Mouse (Mus musculus): Measurements from ENCODE around the gene Pcp4l1.
"Not testable (repeated sequence)": the region's sequence is repeated elsewhere in the genome, so short reads cannot be mapped to it uniquely, and the experiment has no call there.

Gene Pcp4l1

GRCm38 (mm10) chr1:171195887-171196397 lies at the start of gene Pcp4l1:
Gene Pcp4l1, minus strand, starts transcription at chr1:171196268.
- peak; percentile 35 to 36 for DNase-seq

GRCm38 (mm10) chr1:171245353-171245752 lies 49.3 kb upstream of the Pcp4l1 start:
- DNase-seq, result no peak

DNA sequence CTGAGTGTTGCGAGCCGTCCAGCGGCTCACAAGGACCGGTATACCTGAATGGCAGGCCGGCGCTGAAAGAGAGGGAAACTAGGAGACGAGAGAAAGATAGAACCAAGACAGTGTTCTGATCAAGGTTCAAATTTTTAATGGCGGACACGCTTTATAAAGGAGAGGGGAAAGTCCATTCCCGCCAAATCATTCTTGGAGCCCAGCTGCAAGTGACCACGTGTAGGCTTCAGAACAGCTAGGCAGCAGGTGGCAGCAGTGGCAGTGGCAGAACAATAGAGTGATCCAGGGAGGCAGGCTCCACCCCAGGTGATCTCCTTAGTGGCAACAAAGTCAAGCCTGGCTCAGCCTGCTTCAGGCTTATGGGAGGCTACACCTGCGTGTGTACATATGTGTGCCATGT lies 45.9 kb upstream of the Pcp4l1 start:
- not testable (repeated sequence) for DNase-seq

GRCm38 (mm10) chr1:171240911-171241310 lies 44.8 kb upstream of the Pcp4l1 start:
- DNase-seq, result no peak

DNA sequence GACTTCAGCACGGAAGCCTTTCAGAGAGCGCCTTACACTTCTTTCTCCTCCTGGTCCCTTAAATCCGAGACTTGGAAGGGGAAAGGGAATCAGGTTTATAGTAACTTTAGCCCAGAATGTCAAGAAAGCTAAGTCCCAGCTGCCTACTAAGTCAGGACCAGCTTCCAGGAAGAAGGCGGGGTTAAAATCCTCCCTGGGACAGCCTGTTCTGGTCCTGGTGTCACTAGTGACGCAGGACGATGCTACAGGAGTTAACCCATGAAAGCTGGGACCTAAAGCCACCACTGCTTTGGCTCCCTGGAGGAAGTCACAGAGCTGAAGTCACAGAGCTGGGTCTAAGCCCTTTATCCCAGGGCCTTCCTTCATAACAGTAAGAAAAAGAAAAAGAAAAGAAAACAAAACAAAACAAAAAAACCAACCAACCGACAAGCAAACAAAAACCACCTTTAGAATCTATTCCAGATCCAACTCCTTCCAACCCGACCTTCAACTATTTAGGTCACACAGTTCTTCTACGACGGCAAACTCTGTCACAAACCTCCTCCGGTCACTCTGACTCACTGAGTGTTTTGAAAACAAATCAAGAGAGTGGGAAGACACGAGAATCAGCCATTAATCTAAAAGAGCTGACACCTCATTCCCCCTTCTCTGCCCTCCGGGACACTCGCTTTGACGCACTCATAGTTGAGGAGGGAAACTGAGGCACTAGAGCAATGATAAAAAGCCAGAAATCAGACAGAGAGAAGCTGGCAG lies 44.1 kb upstream of the Pcp4l1 start:
- no peak for DNase-seq

DNA sequence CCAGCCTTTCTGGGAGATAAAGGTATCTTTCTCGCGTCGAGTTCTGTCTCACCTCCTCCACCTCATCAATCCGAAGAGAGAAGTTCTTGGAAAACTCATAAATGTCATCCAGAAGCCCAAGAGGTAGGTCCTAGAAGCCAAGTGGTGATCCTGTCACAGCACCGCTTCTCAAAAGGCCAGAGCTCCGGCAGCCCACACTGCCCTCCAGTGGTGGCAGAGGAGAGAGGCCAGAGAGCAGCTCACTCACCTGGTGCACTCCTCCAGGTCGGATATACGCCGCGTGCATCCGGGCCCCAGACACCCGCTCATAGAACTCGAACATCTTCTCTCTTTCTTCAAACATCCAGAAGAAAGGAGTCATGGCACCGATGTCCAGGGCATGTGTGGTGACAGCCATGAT lies 42.4 kb upstream of the Pcp4l1 start:
- DNase-seq, result peak in 1 of 2 experiments; percentile 61

DNA sequence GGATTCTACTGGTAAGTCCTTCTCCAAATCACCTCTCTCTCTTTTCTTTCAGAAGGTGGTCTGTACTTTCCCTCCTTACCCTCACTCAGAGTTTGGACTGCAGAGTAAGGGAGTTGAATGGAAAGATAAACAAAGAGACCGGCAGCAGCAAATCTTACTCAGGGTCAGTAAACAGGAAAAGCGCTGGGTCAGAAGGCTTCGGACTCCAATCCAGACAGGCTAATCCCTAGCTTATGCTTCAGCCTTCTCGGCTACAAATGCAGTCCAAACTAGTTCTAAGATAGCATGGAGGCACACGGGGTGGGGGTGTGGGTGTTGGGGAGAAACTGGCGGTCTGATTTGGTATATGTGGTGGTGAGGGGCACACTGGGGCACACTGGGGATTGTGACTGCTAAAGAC lies 41.4 kb upstream of the Pcp4l1 start:
- no peak for DNase-seq

DNA sequence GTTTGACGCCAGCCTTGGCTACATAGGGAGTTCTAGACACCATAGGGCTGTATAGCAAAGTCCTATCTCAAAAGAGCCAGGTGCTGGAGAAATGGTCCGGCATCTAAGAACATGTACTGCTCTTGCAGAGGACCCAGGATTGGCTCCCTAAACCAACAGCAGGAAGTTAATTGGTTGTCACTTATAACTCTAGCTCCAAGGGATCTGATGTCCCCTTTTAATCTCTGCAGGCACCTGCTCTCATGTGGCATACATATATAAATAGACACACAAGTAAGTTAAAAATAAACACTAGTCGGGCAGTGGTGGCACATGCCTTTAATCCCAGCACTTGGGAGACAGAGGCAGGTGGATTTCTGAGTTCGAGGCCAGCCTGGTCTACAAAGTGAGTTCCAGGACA lies 39.7 kb upstream of the Pcp4l1 start:
- no peak for DNase-seq

- DNase-seq, result no peak
These were observed 38.5 kb upstream of the Pcp4l1 start for GRCm38 (mm10) chr1:171234538-171234937.

DNA sequence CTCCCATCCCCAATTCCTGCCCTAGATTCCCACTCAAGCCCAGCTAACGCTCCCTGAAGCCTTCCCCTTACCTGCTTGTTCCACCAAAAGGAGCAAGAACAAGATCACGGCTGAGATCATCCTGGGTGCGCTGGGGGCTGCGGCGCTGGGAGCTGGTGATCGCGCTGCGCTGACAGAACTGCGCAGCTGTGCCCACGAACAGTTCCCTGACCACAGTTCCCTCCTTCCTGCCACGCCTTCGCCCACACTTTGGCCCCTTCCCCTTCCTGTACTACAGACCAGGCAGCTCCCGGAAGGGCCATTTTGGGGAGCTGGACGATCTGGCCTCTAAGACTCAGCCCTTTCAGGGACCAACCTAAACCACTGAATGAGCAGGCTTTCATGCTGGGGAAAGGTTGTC lies 38.1 kb upstream of the Pcp4l1 start, which contains the start of gene Fcer1g:
TSS of gene Fcer1g (minus strand) at position 240 of the 400 bp plus-strand sequence.
- no peak for DNase-seq

DNA sequence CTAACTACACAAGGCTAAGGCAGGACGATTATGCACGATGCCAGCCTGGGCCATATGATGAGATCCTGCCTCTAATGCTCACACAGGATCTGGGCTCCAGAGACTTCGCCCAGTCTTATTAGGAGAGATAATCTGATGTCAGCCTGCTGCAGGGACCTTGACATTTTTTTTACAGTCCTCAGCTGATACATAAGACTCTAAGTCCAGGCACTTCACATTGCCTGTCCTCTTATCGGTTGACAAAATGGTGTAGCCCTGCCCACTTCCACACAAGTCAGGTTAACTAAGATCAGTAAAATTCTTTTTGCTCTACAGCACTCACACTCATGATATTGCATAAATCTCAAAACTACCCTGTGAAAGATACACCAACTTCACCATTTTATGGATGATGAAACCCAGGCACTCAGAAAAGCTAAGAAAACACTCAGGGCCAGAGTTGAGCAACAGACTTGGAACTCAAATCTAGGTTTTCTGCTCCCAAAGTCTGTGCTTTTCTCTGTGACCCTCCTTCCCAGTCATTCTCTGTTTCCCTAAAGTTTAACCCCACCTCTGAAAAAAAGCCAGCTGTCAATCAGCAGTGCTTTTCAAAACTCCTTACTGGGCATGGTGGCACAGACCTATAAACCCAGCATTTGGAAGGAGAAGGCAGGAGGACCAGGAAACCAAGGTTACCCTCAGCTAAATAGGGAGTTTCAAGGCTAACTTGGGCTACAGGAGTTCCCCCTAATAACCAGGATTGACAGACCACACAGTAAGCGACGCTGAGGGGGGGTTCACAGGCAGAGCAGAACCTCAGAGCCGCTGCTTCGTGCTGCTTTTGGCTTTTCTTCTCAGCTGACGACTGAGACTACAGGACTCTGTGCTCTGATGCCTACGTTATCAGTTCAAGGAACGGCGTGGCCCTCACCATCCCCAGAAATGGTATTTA lies 37.0 kb upstream of the Pcp4l1 start:
- DNase-seq, result no peak

DNA sequence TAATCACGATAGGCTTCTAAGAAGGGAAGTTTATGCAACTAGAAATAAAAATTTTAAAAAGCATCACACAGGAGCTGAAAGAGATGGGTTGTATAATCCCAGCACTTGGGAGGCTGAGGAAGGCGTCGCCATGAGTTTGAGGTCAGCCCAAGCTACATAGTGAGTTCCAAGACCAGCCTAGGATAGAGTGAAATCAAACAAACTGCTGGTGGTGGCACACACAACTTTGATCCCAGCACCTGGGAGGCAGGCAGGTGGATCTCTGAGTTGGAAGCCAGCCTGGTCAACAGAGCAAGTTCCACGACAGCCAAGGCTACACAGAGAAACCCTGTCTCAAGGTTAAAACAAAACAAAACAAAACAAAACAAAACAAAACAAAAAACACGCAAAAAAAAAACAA lies 36.3 kb upstream of the Pcp4l1 start:
- DNase-seq, result no peak

DNA sequence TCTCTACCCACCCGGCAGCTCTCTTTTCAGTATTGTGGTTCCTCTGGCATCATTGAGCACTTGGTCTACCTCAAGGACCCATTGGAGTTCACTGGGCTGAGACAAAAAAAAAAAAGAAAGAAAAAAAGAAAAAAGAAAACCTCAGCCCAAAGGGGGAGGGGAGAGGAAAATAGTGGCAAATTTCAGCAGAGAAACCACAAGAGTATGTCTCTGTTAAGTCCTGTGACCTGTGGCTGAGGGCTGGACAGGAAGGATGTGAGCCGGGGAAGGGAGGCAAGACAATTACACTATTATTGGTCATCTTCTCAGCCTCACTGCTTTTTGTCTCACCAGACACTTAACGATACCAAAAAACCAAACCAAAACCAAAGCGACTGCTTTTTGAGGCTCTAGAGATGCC lies 35.8 kb upstream of the Pcp4l1 start:
- no peak for DNase-seq

GRCm38 (mm10) chr1:171230215-171230614 lies 34.1 kb upstream of the Pcp4l1 start:
- DNase-seq, result no peak

DNA sequence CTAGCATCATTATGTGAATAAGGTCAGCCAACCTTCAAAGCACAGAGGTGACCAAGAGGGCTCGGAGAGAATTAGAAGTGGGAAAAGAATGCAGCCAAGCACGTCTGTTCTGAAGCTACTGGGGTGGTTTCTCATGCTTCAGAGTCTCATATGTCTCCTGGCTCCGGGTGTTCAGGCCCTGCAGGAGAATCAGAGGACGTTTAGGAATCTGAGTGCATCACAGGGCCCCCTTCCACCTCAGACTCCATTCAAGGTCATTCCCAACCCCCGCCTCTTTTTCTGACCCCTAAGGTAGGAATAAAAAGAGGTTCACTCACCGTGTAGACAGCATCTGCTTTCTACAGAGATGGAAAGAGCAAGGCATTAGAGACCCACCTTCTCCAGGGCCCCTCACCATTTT lies 33.7 kb upstream of the Pcp4l1 start:
- no peak for DNase-seq

DNA sequence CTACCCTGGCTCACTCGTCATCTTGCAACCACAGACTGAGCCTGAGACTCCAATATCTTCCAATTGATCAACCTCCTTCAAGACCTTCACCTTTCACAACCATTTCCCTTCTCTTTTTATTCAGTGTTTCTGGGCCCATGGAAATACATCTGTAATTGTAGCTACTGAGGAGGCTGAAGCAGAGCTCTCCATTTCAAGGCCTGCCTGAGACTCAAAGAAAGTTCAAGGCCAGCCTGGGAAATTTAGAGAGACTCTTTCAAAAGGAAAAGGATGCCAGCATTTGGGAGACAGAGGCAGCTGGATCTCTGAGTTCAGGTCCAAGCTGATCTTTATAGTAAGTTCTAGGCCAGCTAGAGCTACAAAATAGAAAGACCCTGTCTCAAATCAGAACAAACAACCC lies 31.8 kb upstream of the Pcp4l1 start:
- no peak for DNase-seq

GRCm38 (mm10) chr1:171226780-171227179 lies 30.7 kb upstream of the Pcp4l1 start:
- DNase-seq, result no peak

- no peak for DNase-seq
These were observed 28.8 kb upstream of the Pcp4l1 start, which contains the start of gene Apoa2 for GRCm38 (mm10) chr1:171224857-171225256. Gene Apoa2, plus strand, starts transcription at chr1:171225054.

- DNase-seq, result no peak
These were observed 27.7 kb upstream of the Pcp4l1 start for GRCm38 (mm10) chr1:171223796-171224195.

GRCm38 (mm10) chr1:171223168-171223567 lies 27.1 kb upstream of the Pcp4l1 start:
- DNase-seq, result no peak

DNA sequence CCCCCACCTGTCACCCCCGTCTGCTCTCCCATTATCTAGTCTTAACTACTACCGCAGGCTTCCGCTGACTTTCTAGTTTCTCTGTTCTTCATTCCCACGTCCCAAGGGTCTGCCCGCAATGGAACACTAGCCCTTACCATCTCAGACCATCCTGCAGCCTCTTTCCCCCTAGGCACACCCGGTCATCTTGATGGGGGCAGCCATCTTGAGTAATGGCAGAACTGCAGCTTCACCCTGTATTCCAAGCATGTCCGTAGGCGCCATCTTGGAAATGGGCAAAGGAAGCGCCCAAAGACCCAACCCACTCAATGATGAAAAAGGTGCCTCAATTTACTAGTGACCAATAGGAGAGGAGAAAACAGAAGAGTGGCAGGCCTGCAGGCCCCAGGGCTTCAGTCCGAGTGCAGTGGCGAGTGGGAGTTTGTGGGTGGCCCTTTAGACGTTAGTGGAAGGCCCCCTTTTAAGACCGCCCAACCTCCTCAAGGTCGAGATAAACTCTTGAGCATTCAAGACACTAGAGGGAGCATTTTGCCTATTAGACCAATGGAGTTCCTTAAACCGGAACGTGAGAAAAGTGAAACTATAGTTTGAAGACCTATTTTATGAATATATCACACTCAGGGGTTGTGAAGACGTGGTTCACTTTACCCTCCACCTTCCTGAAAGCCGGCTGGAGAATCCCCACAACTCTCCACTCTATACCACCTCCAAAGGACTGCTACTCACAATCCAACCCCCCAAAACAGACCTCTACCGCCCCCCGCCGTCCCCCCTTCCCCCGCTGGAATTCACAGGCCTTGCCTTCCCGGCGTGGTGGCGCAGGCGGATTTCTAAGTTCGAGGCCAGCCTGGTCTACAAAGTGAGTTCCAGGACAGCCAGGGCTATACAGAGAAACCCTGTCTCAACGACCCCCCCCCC lies 26.4 kb upstream of the Pcp4l1 start, which contains the start of gene Tomm40l:
TSS of gene Tomm40l (minus strand) at position 277 of the 918 bp plus-strand sequence.
- DNase-seq, result peak; percentile 88 to 96

All from cerebellum, adult 18-20 months (tissue).